Mouse (Mus musculus) CH12.LX (cell line): Measurements from ENCODE around the gene Dlg2. TPM values are rescaled to one million over a fixed set of nuclear protein-coding genes. Genes with fewer than 3 reads are reported as not detected.

Source experiments
- DNase-seq: peaks from one replicate; pipeline ENCODE4 v3.0.0-alpha.2; 2013; ENCODE audit errors: extremely low read depth
- H3K27ac ChIP-seq: 2 replicates; pipeline ENCODE4 v1.5.1; 2012; ENCODE audit warnings: low read depth, mild to moderate bottlenecking, control low read depth, moderate library complexity; ENCODE audit not compliant: insufficient read depth
- H3K27me3 ChIP-seq: replicated peaks from 2 replicates; pipeline ENCODE3; 2012; ENCODE audit warnings: inconsistent platforms
- H3K36me3 ChIP-seq, 2 experiments: replicated peaks in 1 of 2; 2 replicates each; pipeline versions ENCODE3 to v1.6.1; 2012; ENCODE audit warnings: inconsistent platforms in 1 of 2, low read length in 1 of 2, mild to moderate bottlenecking in 1 of 2, mixed read lengths in 1 of 2, moderate library complexity in 1 of 2; ENCODE audit not compliant: control insufficient read depth in 1 of 2, insufficient read depth in 1 of 2
- H3K4me1 ChIP-seq, 2 experiments: 2 replicates each; pipeline ENCODE4 v1.6.1; 2012; ENCODE audit warnings: inconsistent platforms in 1 of 2, moderate library complexity in 1 of 2; ENCODE audit not compliant: insufficient read depth in 2 of 2, control insufficient read depth in 1 of 2
- H3K4me2 ChIP-seq: 2 replicates; pipeline ENCODE4 v1.6.1; 2012; ENCODE audit warnings: low read depth, mild to moderate bottlenecking, control low read depth; ENCODE audit not compliant: poor library complexity, insufficient read depth, severe bottlenecking
- H3K4me3 ChIP-seq, 3 experiments: fragments of 150-350 bp in 1 of 3; sonication (generic) in 1 of 3; replicated peaks in 1 of 3; 2 replicates each; pipeline versions ENCODE3 to v1.5.1; 2011 to 2012; ENCODE audit warnings: low read depth in 2 of 3, low read length in 2 of 3, mild to moderate bottlenecking in 2 of 3, moderate library complexity in 2 of 3, control low read depth in 1 of 3, improper control_type of control experiment in 1 of 3, inconsistent platforms in 1 of 3, mixed read lengths in 1 of 3; ENCODE audit not compliant: poor library complexity in 1 of 3
- H3K79me2 ChIP-seq: replicated peaks from 2 replicates; pipeline ENCODE4 v1.6.1; 2012; ENCODE audit warnings: mild to moderate bottlenecking, moderate library complexity; ENCODE audit not compliant: control insufficient read depth, poor library complexity, insufficient read depth, severe bottlenecking; ENCODE audit errors: extremely low read depth
- H3K9ac ChIP-seq: 2 replicates; pipeline ENCODE4 v1.6.1; 2012; ENCODE audit warnings: low read depth, mild to moderate bottlenecking, control low read depth, moderate library complexity; ENCODE audit not compliant: insufficient read depth
- H3K9me3 ChIP-seq: replicated peaks from 2 replicates; pipeline ENCODE3; 2012; ENCODE audit warnings: low read length, inconsistent platforms, mixed read lengths
- BHLHE40 ChIP-seq: IDR thresholded peaks from 2 replicates; pipeline ENCODE4 v1.6.1; 2011; ENCODE audit warnings: mild to moderate bottlenecking, low read depth, low read length, improper control_type of control experiment
- CHD2 ChIP-seq: IDR thresholded peaks from 2 replicates; pipeline ENCODE4 v1.6.1; 2011; ENCODE audit warnings: low read length, improper control_type of control experiment
- E2F4 ChIP-seq: IDR thresholded peaks from 2 replicates; pipeline ENCODE4 v1.6.1; 2011; ENCODE audit warnings: low read depth, low read length, improper control_type of control experiment; ENCODE audit not compliant: insufficient replicate concordance
- ELF1 ChIP-seq: IDR thresholded peaks from 2 replicates; pipeline ENCODE4 v1.6.1; 2014; ENCODE audit warnings: low read depth, mild to moderate bottlenecking, inconsistent platforms, low read length, improper control_type of control experiment
- EP300 ChIP-seq: IDR thresholded peaks from 2 replicates; pipeline ENCODE4 v1.6.1; 2011; ENCODE audit warnings: low read length, improper control_type of control experiment
- ETS1 ChIP-seq: conservative IDR thresholded peaks from 2 replicates; pipeline ENCODE4 v1.6.1; 2012; ENCODE audit warnings: low read depth, mild to moderate bottlenecking, inconsistent platforms, low read length, improper control_type of control experiment, moderate library complexity
- HCFC1 ChIP-seq: IDR thresholded peaks from 2 replicates; pipeline ENCODE4 v1.6.1; 2012; ENCODE audit warnings: low read depth, mild to moderate bottlenecking, inconsistent platforms, low read length, improper control_type of control experiment
- IRF4 ChIP-seq: IDR thresholded peaks from 2 replicates; pipeline ENCODE4 v1.6.1; 2014; ENCODE audit warnings: low read depth, mild to moderate bottlenecking, inconsistent platforms, low read length, improper control_type of control experiment
- KAT2A ChIP-seq: IDR thresholded peaks from 2 replicates; pipeline ENCODE4 v1.6.1; 2012; ENCODE audit warnings: low read length, improper control_type of control experiment, inconsistent platforms; ENCODE audit not compliant: insufficient replicate concordance
- MAFK ChIP-seq: IDR thresholded peaks from 2 replicates; pipeline ENCODE4 v1.6.1; 2011; ENCODE audit warnings: low read length, improper control_type of control experiment; ENCODE audit not compliant: insufficient replicate concordance
- MAX ChIP-seq: IDR thresholded peaks from 2 replicates; pipeline ENCODE4 v1.6.1; 2011; ENCODE audit warnings: low read length, improper control_type of control experiment
- MAZ ChIP-seq: IDR thresholded peaks from 2 replicates; pipeline ENCODE4 v1.6.1; 2012; ENCODE audit warnings: low read depth, mild to moderate bottlenecking, inconsistent platforms, low read length, improper control_type of control experiment, moderate library complexity
- MEF2A ChIP-seq: IDR thresholded peaks from 2 replicates; pipeline ENCODE4 v1.6.1; 2014; ENCODE audit warnings: low read depth, mild to moderate bottlenecking, inconsistent platforms, low read length, improper control_type of control experiment, borderline replicate concordance
- NELFE ChIP-seq: IDR thresholded peaks from 2 replicates; pipeline ENCODE4 v1.6.1; 2011; ENCODE audit warnings: low read depth, low read length, improper control_type of control experiment
- PAX5 ChIP-seq: IDR thresholded peaks from 2 replicates; pipeline ENCODE4 v1.6.1; 2012; ENCODE audit warnings: low read length, inconsistent platforms, mixed read lengths
- POLR2A ChIP-seq: IDR thresholded peaks from 2 replicates; pipeline ENCODE4 v1.6.1; 2011; ENCODE audit warnings: low read depth, mild to moderate bottlenecking, improper control_type of control experiment, low read length
- POLR2AphosphoS2 ChIP-seq: IDR thresholded peaks from 2 replicates; pipeline ENCODE4 v1.6.1; 2011; ENCODE audit warnings: low read depth, low read length, improper control_type of control experiment
- RAD21 ChIP-seq: IDR thresholded peaks from 2 replicates; pipeline ENCODE4 v1.6.1; 2011; ENCODE audit warnings: low read depth, mild to moderate bottlenecking, low read length, improper control_type of control experiment, moderate library complexity
- SIN3A ChIP-seq: IDR thresholded peaks from 2 replicates; pipeline ENCODE4 v1.6.1; 2012; ENCODE audit warnings: low read length, improper control_type of control experiment, inconsistent platforms
- SMC3 ChIP-seq: IDR thresholded peaks from 2 replicates; pipeline ENCODE4 v1.6.1; 2011; ENCODE audit warnings: low read depth, low read length, improper control_type of control experiment
- UBTF ChIP-seq: IDR thresholded peaks from 2 replicates; pipeline ENCODE4 v1.6.1; 2012; ENCODE audit warnings: low read depth, mild to moderate bottlenecking, inconsistent platforms, low read length, improper control_type of control experiment, moderate library complexity
- USF1 ChIP-seq: IDR thresholded peaks from 2 replicates; pipeline ENCODE4 v1.6.1; 2014; ENCODE audit warnings: low read depth, mild to moderate bottlenecking, inconsistent platforms, low read length, improper control_type of control experiment
- ZMIZ1 ChIP-seq: IDR thresholded peaks from 2 replicates; pipeline ENCODE4 v1.6.1; 2012; ENCODE audit warnings: low read depth, mild to moderate bottlenecking, inconsistent platforms, low read length, improper control_type of control experiment
- dilution Hi-C: fragments of 300-500 bp; cut with MboI; formaldehyde crosslinking; loops from 2 replicates; pipeline ENCODE4 v1.14.3; 2020; ENCODE audit warnings: low sequenced_read_pairs; ENCODE audit not compliant: extremely low pct_unique_long_range_greater_than_20kb, extremely low pct_ligation_motif_present
- in situ Hi-C: fragments of 300-500 bp; cut with MboI; formaldehyde crosslinking; loops from 3 replicates; pipeline ENCODE4 v1.14.3; 2019; ENCODE audit warnings: low sequenced_read_pairs, low pct_ligation_motif_present, low pct_unique_long_range_greater_than_20kb, mixed read lengths
- polyA plus RNA-seq: library from polyadenylated mRNA; unstranded; fragments of >175 nt; gene quantifications from 2 replicates; pipeline ENCODE4 v1.2.1, GENCODE M21; 2012; ENCODE audit warnings: low read depth; ENCODE audit not compliant: insufficient read length
- total RNA-seq, 2 experiments: library from RNA; depleted of rRNA; stranded (reverse); fragments of 300-350 nt in 1 of 2; fragments of >200 nt in 1 of 2; gene quantifications; 2 replicates each; pipeline ENCODE4 v1.2.3; 2012 to 2014

Dlg2 gene
- total and polyA plus RNA-seq, 3 experiments: 0.36 TPM; not detected in 2

DNA sequence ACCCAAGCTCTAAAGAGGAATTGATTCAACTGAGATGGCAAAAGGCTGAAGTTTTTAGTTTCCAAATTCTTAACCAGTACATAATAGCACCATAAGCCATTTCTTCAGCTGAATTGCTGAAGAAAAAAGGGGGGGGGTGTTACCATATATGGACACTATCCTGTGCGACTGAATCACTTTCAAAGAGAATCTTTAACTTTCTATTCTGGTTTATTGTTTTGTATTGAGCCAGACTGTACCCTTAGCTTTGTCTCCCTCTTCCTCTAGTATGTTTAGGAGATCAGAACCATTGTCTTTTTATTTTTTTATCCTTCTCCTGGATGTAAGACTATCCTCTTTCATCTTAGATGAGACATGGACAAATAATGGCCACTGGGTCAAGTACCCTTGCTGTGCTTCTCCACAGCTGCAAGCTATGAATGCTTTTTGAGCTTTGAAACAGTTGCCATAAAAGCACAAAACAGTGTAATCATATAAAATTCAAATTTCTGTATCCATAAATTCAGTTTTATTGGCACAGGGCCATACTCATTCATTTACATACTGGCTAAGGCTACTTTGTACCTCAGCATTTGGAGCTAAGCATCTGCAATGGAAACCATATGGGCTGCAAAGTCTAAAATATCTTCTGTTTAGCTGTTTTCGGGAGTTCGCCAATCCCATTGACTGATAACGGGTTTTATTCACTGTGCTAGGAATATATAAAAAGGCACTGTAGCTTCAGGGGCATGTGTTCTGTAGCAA, 568.7 kb downstream of the Dlg2 start:
- Histone ChIP-seq H3K36me3 (no peaks in the 10 kb centered on the region), H3K4me3 (no peak overlapping the region), H3K27ac (no peak overlapping the region), H3K4me2 (no peak overlapping the region), H3K79me2 (no peaks in the 10 kb centered on the region), H3K9ac (no peak overlapping the region), H3K9me3 (no peaks in the 10 kb centered on the region), H3K27me3 (no peaks in the 10 kb centered on the region), H3K4me1 (no peaks in the 10 kb centered on the region)
- TF ChIP-seq SIN3A (no peak), SMC3 (no peak), MAFK (no peak), CHD2 (no peak), NELFE (no peak), MAZ (no peak), BHLHE40 (no peak), ZMIZ1 (no peak), USF1 (no peak), IRF4 (no peak), EP300 (no peak), HCFC1 (no peak), UBTF (no peak), POLR2A (no peak), E2F4 (no peak), ETS1 (no peak), PAX5 (no peak), RAD21 (no peak), MAX (no peak), KAT2A (no peak)
- in situ Hi-C loops: no loop called here
- DNase-seq: no peak
- dilution Hi-C loops: no loop called here

DNA sequence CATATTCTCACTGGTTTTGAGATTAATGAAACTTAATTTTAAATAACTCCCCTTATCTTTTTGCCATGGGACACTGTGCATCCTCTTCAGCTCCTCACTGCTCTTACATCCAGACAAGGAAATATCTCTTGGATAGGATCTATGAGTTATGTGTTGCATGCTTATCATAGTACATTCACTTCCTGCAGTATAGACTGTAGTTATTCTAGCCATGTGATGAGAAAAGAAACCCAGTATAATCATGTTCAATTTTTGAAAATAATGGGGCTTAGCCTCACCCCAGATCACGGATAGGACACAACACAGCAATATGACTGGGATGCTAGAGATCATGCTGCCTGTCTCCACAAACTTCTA, 569.2 kb downstream of the Dlg2 start:
- Histone ChIP-seq H3K79me2 (no peaks in the 10 kb centered on the region), H3K27ac (no peak overlapping the region), H3K4me1 (no peaks in the 10 kb centered on the region), H3K9ac (no peak overlapping the region), H3K36me3 (no peaks in the 10 kb centered on the region), H3K9me3 (no peaks in the 10 kb centered on the region)
- in situ Hi-C loops: no loop called here
- no peak for DNase-seq
- no peak for TF ChIP-seq RAD21
- no peak for TF ChIP-seq MEF2A
- TF ChIP-seq ELF1: no peak
- no peak for TF ChIP-seq KAT2A
- TF ChIP-seq USF1: no peak
- no peak for TF ChIP-seq POLR2AphosphoS2
- TF ChIP-seq, all 38 proteins: peak for 0
- H3K4me3 ChIP-seq: no peak overlapping the region
- no peak overlapping the region for H3K4me2 ChIP-seq
- no peaks in the 10 kb centered on the region for H3K27me3 ChIP-seq
- dilution Hi-C loops: no loop called here
